Mouse (Mus musculus) lung, adult 2 months (tissue): Measurements from ENCODE around the gene Arl15.

Experiments
- CTCF ChIP-seq: fragments of 200-500 bp; IDR thresholded peaks from 2 replicates; pipeline ENCODE4 v1.5.1; 2011; ENCODE audit warnings: mild to moderate bottlenecking, low read length, control low read depth; ENCODE audit not compliant: insufficient read depth
- POLR2A ChIP-seq: fragments of 200-500 bp; IDR thresholded peaks from 2 replicates; pipeline ENCODE4 v1.6.1; 2011; ENCODE audit warnings: low read depth, mild to moderate bottlenecking, control low read depth, low read length, borderline replicate concordance; ENCODE audit errors: extremely low read depth

DNA sequence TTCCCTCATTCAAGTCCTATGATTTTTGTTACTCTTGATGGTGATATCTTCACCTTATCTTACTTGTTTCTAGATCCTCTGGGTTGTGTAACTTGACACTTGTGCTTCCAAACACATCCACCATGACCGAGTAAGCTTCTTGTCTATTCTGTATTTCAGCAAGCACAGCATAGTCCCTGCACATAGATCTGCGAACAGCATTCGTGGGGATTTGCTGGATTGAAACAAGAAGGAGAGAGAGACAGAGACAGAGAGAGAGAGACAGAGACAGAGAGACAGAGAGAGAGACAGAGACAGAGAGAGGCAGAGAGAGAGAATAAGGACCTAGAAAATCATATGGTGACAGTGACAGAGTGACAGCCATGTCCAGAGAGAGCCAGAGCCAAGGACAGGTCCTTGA lies 329.1 kb downstream of the Arl15 start:
- TF ChIP-seq CTCF (no peak), POLR2A (no peak)
